25 mouse cellular contexts compared by ENCODE assay signal in genomic region chr1:39062509-39062908, GRCm38 (mm10).
"Had no signal": no experiment of that assay in that cellular context is flagged by ENCODE, and none has a peak within 500 bp of the region (broad histone marks: within the 10 kb centered on the region; RNA-seq: fewer than 3 reads in every experiment).

No protein-coding gene starts in this region.

- ATAC-seq: hindbrain, embryonic 16.5 days; inflammation-experienced regulatory T-cells, adult 6 months; intestine, embryonic 15.5 days; intestine, postnatal 0 days had no signal

- H3K4me3 ChIP-seq: gastrocnemius, adult 2 months; heart, adult 2 months; heart, embryonic 12.5 days; hindbrain, embryonic 10.5 days; hindbrain, embryonic 12.5 days; intestine, embryonic 15.5 days; left cerebral cortex, adult 2 months; limb, embryonic 10.5 days; limb, embryonic 12.5 days had no signal

- H3K4me2 ChIP-seq: heart, embryonic 12.5 days; hindbrain, embryonic 12.5 days; hindbrain, embryonic 14.5 days; intestine, embryonic 15.5 days; limb, embryonic 12.5 days; liver, embryonic 11.5 days had no signal

- H3K27ac ChIP-seq: gastrocnemius, adult 2 months; heart, adult 2 months; hindbrain, embryonic 10.5 days; hindbrain, embryonic 12.5 days; hindbrain, embryonic 14.5 days; intestine, embryonic 15.5 days; limb, embryonic 10.5 days; limb, embryonic 12.5 days; liver, embryonic 14.5 days had no signal

- H3K9ac ChIP-seq: heart, embryonic 12.5 days; hindbrain, embryonic 12.5 days; hindbrain, embryonic 14.5 days; intestine, embryonic 15.5 days; limb, embryonic 12.5 days; liver, embryonic 14.5 days had no signal

- H3K4me1 ChIP-seq: heart, embryonic 12.5 days; hindbrain, embryonic 10.5 days; hindbrain, embryonic 12.5 days; intestine, embryonic 15.5 days; limb, embryonic 10.5 days; limb, embryonic 12.5 days had no signal

- DNase-seq: gastrocnemius, adult 2 months; gastrocnemius, postnatal 10 days; gastrocnemius, postnatal 25 days; heart, adult 2 months; heart, postnatal 10 days; heart, postnatal 4 days; kidney, adult 18-20 months; kidney, adult 8-10 months; kidney, postnatal 10 days; kidney, postnatal 25 days; kidney, postnatal 4 days; layer of hippocampus, adult 9-11 months had no signal

- H3K36me3 ChIP-seq: heart, embryonic 12.5 days; hindbrain, embryonic 10.5 days; hindbrain, embryonic 12.5 days; intestine, embryonic 15.5 days; limb, embryonic 10.5 days; limb, embryonic 12.5 days had no signal

- H3K9me3 ChIP-seq: heart, embryonic 12.5 days; hindbrain, embryonic 10.5 days; hindbrain, embryonic 12.5 days; intestine, embryonic 15.5 days; limb, embryonic 10.5 days; limb, embryonic 12.5 days had no signal

- H3K27me3 ChIP-seq: heart, embryonic 12.5 days; hindbrain, embryonic 12.5 days; intestine, embryonic 15.5 days; limb, embryonic 12.5 days had no signal
